Mouse (Mus musculus) bone marrow macrophage, adult 2 months (primary cell): Measurements from ENCODE around the gene Siae.

Experiments used
- CTCF ChIP-seq: IDR thresholded peaks from 2 replicates; pipeline ENCODE4 v1.5.1; 2012; ENCODE audit warnings: low read depth, mild to moderate bottlenecking, low read length, moderate library complexity
- POLR2A ChIP-seq: IDR thresholded peaks from 2 replicates; pipeline ENCODE4 v1.6.1; 2012; ENCODE audit warnings: mild to moderate bottlenecking, low read depth, low read length, borderline replicate concordance

DNA sequence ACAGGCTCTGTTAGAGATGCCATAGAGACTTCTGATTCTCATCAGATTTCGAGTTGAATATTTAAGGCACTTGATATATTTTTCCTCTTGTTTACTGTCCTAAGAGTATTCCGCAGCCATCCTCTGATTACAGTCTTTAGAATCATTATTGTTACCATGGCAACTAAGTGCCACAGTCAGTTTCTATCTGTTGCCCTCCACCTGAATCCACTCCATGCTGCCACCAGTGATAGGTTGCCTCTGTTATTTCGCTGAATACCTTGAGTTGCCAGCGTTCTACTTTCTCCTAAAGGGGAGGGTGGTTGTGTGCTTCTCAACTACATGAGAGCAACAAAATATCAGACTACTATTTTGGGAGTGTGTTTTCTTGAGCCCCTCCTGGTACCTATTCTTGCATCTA, 31.2 kb downstream of the Siae start:
- TF ChIP-seq CTCF (no peak), POLR2A (no peak)
